Mouse (Mus musculus) stomach, embryonic 14.5 days (tissue): ENCODE measurements around the gene Myo5c. TPM values are rescaled to one million over a fixed set of nuclear protein-coding genes. Genes with fewer than 3 reads are reported as not detected.

ENCODE experiments used
- ATAC-seq: fragments of 200-750 bp; cut with Nextera tagmentation; 2 replicates; pipeline ENCODE4 v1.8.0; 2017; ENCODE audit warnings: low read depth, moderate TSS enrichment; ENCODE audit not compliant: insufficient number of reproducible peaks, insufficient read depth, low FRiP score
- H3K27ac ChIP-seq: fragments of 300-500 bp; sonication (generic); 2 replicates; pipeline ENCODE4 v1.5.1; 2014; ENCODE audit warnings: mild to moderate bottlenecking, low read length, moderate library complexity, mixed read lengths
- H3K27me3 ChIP-seq: fragments of 300-500 bp; sonication (generic); 2 replicates; pipeline ENCODE4 v1.6.1; 2014; ENCODE audit warnings: low read length, control low read depth, mixed read lengths; ENCODE audit not compliant: control insufficient read depth, insufficient read depth
- H3K36me3 ChIP-seq: fragments of 300-500 bp; sonication (generic); 2 replicates; pipeline ENCODE4 v1.6.1; 2014; ENCODE audit warnings: mild to moderate bottlenecking, control low read depth, low read length, moderate library complexity, mixed read lengths; ENCODE audit not compliant: control insufficient read depth, insufficient read depth
- H3K4me1 ChIP-seq: fragments of 300-500 bp; sonication (generic); 2 replicates; pipeline ENCODE4 v1.6.1; 2014; ENCODE audit warnings: low read length, control low read depth, mixed read lengths; ENCODE audit not compliant: control insufficient read depth, insufficient read depth
- H3K4me2 ChIP-seq: fragments of 300-500 bp; sonication (generic); replicated peaks from 2 replicates; pipeline ENCODE4 v1.6.1; 2014; ENCODE audit warnings: low read depth, low read length, control low read depth
- H3K4me3 ChIP-seq: fragments of 300-500 bp; sonication (generic); 2 replicates; pipeline ENCODE4 v1.5.1; 2014; ENCODE audit warnings: low read depth, low read length, control low read depth
- H3K9ac ChIP-seq: fragments of 300-500 bp; sonication (generic); replicated peaks from 2 replicates; pipeline ENCODE4 v1.6.1; 2014; ENCODE audit warnings: low read depth, mild to moderate bottlenecking, control low read depth, low read length, moderate library complexity, mixed read lengths
- H3K9me3 ChIP-seq: fragments of 300-500 bp; sonication (generic); 2 replicates; pipeline ENCODE4 v1.6.1; 2016; ENCODE audit warnings: low read depth, low read length, control low read depth; ENCODE audit not compliant: control insufficient read depth
- WGBS: fragments of 180-500 bp; shearing (Covaris S2); extraction: QIAGEN DNeasy Blood & Tissue Kit; methylation state at CpG from one replicate; pipeline ENCODE4 v1.1.7; 2014; 5-methylcytosine and 5-hydroxymethylcytosine counted together
- polyA plus RNA-seq: library from polyadenylated mRNA; unstranded; fragments of >200 nt; fragmentation: Nextera tagmentation; extraction: Ambion mirVana; gene quantifications from 2 replicates; pipeline ENCODE4 v1.2.1, GENCODE M21; 2014

Myo5c gene
- polyA plus RNA-seq: 13.8 and 14.3 TPM in 2 replicates

GRCm38 (mm10) chr9:75231841-75232746 is at the start of gene Myo5c:
TSS of gene Myo5c (plus strand) at chr9:75232020.
- H3K36me3 ChIP-seq: no peaks in the 10 kb centered on the region
- H3K4me3 ChIP-seq: peak within 1 kb of the TSS; percentile 40
- peak; percentile 62 for ATAC-seq
- H3K27me3 ChIP-seq: no peaks in the 10 kb centered on the region
- peak within 1 kb of the TSS; percentile 41; the same call in 1 of the 2 replicates for H3K9ac ChIP-seq
- peak within 1 kb of the TSS; percentile 60 for H3K4me2 ChIP-seq
- no peaks in the 10 kb centered on the region for H3K9me3 ChIP-seq
- 3% methylated on average over 48 of the region's 48 CpGs for WGBS
- H3K27ac ChIP-seq: peak within 1 kb of the TSS; percentile 50; the same call in 1 of the 2 replicates
- peaks cover 5% of the 10 kb centered on the region; the same call in 1 of the 2 replicates for H3K4me1 ChIP-seq

GRCm38 (mm10) chr9:75187646-75188260 is 44.1 kb upstream of the Myo5c start:
- Histone ChIP-seq H3K36me3 (peaks cover 6% of the 10 kb centered on the region; the same call in 1 of the 2 replicates), H3K4me2 (no peak overlapping the region), H3K27ac (no peak overlapping the region), H3K4me1 (no peaks in the 10 kb centered on the region), H3K9ac (no peak overlapping the region), H3K9me3 (no peaks in the 10 kb centered on the region), H3K4me3 (no peak overlapping the region), H3K27me3 (no peaks in the 10 kb centered on the region)
- WGBS: 84% methylated on average over 3 of the region's 3 CpGs
- ATAC-seq: no peak

GRCm38 (mm10) chr9:75193858-75194257 is 38.0 kb upstream of the Myo5c start:
- 62% methylated on average over 4 of the region's 4 CpGs for WGBS
- no peaks in the 10 kb centered on the region; the same call in 1 of the 2 replicates for H3K36me3 ChIP-seq
- ATAC-seq: no peak
- no peak overlapping the region for H3K27ac ChIP-seq
- no peak overlapping the region for H3K4me2 ChIP-seq
- H3K27me3 ChIP-seq: no peaks in the 10 kb centered on the region
- no peaks in the 10 kb centered on the region for H3K9me3 ChIP-seq
- no peak overlapping the region for H3K9ac ChIP-seq
- H3K4me3 ChIP-seq: no peak overlapping the region
- no peaks in the 10 kb centered on the region for H3K4me1 ChIP-seq

GRCm38 (mm10) chr9:75196335-75196734 is 35.5 kb upstream of the Myo5c start:
- Histone ChIP-seq H3K9ac (no peak overlapping the region), H3K4me2 (no peak overlapping the region), H3K36me3 (peaks cover 4% of the 10 kb centered on the region), H3K27me3 (no peaks in the 10 kb centered on the region), H3K9me3 (no peaks in the 10 kb centered on the region), H3K4me1 (no peaks in the 10 kb centered on the region), H3K4me3 (no peak overlapping the region), H3K27ac (no peak overlapping the region)
- 70% methylated on average over 2 of the region's 2 CpGs for WGBS
- ATAC-seq: no peak

- peaks cover 8% of the 10 kb centered on the region for H3K36me3 ChIP-seq
- H3K27ac ChIP-seq: no peak overlapping the region
- H3K4me2 ChIP-seq: no peak overlapping the region
- no peak overlapping the region for H3K4me3 ChIP-seq
- H3K9me3 ChIP-seq: no peaks in the 10 kb centered on the region
- no peak overlapping the region for H3K9ac ChIP-seq
- WGBS: 63% methylated on average over 6 of the region's 6 CpGs
- no peaks in the 10 kb centered on the region for H3K27me3 ChIP-seq
- no peaks in the 10 kb centered on the region for H3K4me1 ChIP-seq
- no peak for ATAC-seq
Observed at GRCm38 (mm10) chr9:75197297-75197696, 34.5 kb upstream of the Myo5c start.

GRCm38 (mm10) chr9:75201506-75201905 is 30.3 kb upstream of the Myo5c start:
- Histone ChIP-seq H3K9ac (no peak overlapping the region), H3K36me3 (peaks cover 8% of the 10 kb centered on the region), H3K4me3 (no peak overlapping the region), H3K27me3 (no peaks in the 10 kb centered on the region), H3K4me1 (no peaks in the 10 kb centered on the region), H3K9me3 (no peaks in the 10 kb centered on the region), H3K27ac (no peak overlapping the region), H3K4me2 (no peak overlapping the region)
- ATAC-seq: no peak
- WGBS: 93% methylated on average over 1 of the region's 1 CpGs

- H3K36me3 ChIP-seq: peaks cover 8% of the 10 kb centered on the region
- no peak overlapping the region for H3K27ac ChIP-seq
- no peak overlapping the region for H3K9ac ChIP-seq
- no peak overlapping the region for H3K4me2 ChIP-seq
- H3K4me1 ChIP-seq: no peaks in the 10 kb centered on the region
- no peak for ATAC-seq
- H3K27me3 ChIP-seq: no peaks in the 10 kb centered on the region
- H3K4me3 ChIP-seq: no peak overlapping the region
- WGBS: 87% methylated on average over 2 of the region's 2 CpGs
- no peaks in the 10 kb centered on the region for H3K9me3 ChIP-seq
Observed at GRCm38 (mm10) chr9:75202036-75202435, 29.8 kb upstream of the Myo5c start.

- WGBS: 93% methylated on average over 1 of the region's 1 CpGs
- Histone ChIP-seq H3K27me3 (no peaks in the 10 kb centered on the region), H3K36me3 (no peaks in the 10 kb centered on the region), H3K4me2 (no peak overlapping the region), H3K9me3 (no peaks in the 10 kb centered on the region), H3K27ac (no peak overlapping the region), H3K4me1 (no peaks in the 10 kb centered on the region), H3K9ac (no peak overlapping the region), H3K4me3 (no peak overlapping the region)
- ATAC-seq: no peak
Observed at GRCm38 (mm10) chr9:75209246-75209645, 22.6 kb upstream of the Myo5c start.
